Mouse (Mus musculus): ENCODE data around the gene Tpst2.

DNA sequence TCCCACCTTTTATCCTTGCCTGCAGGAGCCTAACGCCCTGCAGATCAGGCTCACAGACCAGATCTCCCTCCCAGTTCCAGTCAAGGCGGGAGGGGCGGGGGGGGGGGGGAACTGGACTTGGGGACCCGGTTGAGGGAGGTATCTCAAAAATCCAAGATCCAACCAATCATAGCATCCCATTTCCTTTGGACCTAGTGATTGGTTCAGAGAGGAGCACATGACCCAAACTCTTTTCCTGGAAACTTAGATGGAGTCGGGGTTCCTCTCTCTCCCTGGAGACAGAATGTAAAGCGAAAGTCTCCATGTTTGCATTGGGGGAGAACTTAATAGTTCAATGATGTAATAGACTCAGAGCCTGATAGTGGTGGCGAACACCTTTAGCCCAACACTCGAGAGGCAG is 29.1 kb upstream of the Tpst2 start:
- TF ChIP-seq CTCF (IDR thresholded peaks at IDR 0.05; ENCODE audit: low read depth) (no peak), EP300 (IDR thresholded peaks at IDR 0.05; ENCODE audit: low read depth) (no peak)
